Mouse (Mus musculus): Measurements from ENCODE around the gene Top1. TPM values are rescaled to one million over a fixed set of nuclear protein-coding genes. Genes with fewer than 3 reads are reported as not detected.
A peak's percentile ranks its signal among the peaks of the same experiment; 100 is the strongest.

Top1 gene
- total and polyA plus RNA-seq, 3 experiments: 89.8 to 312 (median 91.3) TPM

DNA sequence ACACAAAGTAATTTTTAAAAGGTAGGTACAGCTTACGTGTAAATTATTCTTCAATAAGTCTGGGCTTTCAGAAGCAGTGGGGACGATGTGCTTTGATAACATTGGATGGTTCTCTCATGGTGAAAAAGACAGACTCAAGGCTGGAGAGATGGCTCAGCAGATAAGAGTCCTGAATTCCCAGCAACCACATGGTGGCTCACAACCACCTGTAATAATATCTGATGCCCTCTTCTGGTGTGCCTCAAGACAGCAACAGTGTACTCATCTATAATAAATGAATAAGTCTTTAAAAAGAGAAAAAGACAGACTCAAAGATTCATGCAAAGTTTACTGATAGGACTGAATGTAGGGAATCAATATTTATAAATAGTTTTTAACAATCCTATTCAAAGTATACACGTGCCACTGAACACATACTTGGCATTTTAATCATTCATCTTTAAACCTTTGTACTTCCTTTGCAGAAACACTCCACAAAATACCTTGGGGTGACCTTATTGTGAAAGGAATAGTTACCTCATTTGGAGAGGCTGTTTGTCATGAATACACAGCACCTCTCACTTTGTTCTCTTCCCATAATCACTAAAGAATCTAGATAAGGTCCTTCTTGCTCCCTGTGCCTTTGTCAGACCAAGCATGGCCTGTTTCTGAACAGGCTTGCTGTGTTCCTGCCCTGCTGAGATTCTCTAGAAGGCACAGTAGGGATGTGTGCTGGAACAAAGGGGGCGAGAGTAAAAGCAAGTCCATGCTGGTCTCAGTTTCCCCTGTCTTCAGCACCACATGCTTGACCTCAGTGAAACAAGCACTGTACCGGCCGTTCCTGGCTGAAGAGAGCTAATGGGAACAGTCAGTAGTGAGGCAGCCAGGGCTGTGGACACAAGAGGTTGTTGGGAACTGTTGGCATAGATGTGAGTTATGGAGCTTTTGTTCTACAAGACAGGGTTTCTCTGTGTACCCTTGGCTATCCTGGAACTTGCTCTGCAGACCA is 80.5 kb downstream of the Top1 start:
- Histone ChIP-seq H3K4me1 (ENCODE audit: control insufficient read depth in 1 of 2, insufficient read depth in 2 of 2) (peaks cover 3 to 26% of the 10 kb centered on the region in 2 experiments; a peak in 3 of 4 replicates), H3K4me3 (replicated peaks in 1 of 3; ENCODE audit: low read depth in 2 of 3, low read length in 2 of 3, poor library complexity in 1 of 3) (no peak overlapping the region), H3K4me2 (ENCODE audit: insufficient read depth, low read depth, poor library complexity, severe bottlenecking) (no peak overlapping the region), H3K27me3 (replicated peaks) (peaks cover 2% of the 10 kb centered on the region), H3K27ac (ENCODE audit: insufficient read depth, low read depth) (no peak overlapping the region), H3K9me3 (replicated peaks; ENCODE audit: low read length) (no peaks in the 10 kb centered on the region), H3K36me3 (replicated peaks in 1 of 2; ENCODE audit: control insufficient read depth in 1 of 2, insufficient read depth in 1 of 2, low read length in 1 of 2) (peaks cover 27 to 42% of the 10 kb centered on the region in 2 experiments), H3K9ac (ENCODE audit: insufficient read depth, low read depth) (no peak overlapping the region), H3K79me2 (replicated peaks; ENCODE audit: control insufficient read depth, extremely low read depth, insufficient read depth, poor library complexity, severe bottlenecking) (no peaks in the 10 kb centered on the region)
- dilution Hi-C loops (cut with MboI; ENCODE audit: extremely low pct_ligation_motif_present, extremely low pct_unique_long_range_greater_than_20kb, low sequenced_read_pairs) (no loop called here), in situ Hi-C loops (cut with MboI; ENCODE audit: low pct_ligation_motif_present, low pct_unique_long_range_greater_than_20kb, low sequenced_read_pairs) (no loop called here)
- DNase-seq (ENCODE audit: extremely low read depth): no peak
- TF ChIP-seq CTCF (conservative IDR thresholded peaks at IDR 0.05 in 1 of 2, IDR thresholded peaks at IDR 0.05 in 1 of 2; ENCODE audit: low read depth in 2 of 2, low read length in 2 of 2) (peak in 1 of 2 experiments; percentile 49; a peak in 2 of 4 replicates), ZKSCAN1 (IDR thresholded peaks at IDR 0.05; ENCODE audit: borderline replicate concordance, low read depth, low read length) (no peak), POLR2AphosphoS2 (IDR thresholded peaks at IDR 0.05; ENCODE audit: low read depth, low read length) (peak; percentile 29; the same call in 1 of the 2 replicates), RCOR1 (conservative IDR thresholded peaks at IDR 0.05; ENCODE audit: low read depth, low read length) (no peak), SIN3A (IDR thresholded peaks at IDR 0.05; ENCODE audit: low read length) (no peak)

DNA sequence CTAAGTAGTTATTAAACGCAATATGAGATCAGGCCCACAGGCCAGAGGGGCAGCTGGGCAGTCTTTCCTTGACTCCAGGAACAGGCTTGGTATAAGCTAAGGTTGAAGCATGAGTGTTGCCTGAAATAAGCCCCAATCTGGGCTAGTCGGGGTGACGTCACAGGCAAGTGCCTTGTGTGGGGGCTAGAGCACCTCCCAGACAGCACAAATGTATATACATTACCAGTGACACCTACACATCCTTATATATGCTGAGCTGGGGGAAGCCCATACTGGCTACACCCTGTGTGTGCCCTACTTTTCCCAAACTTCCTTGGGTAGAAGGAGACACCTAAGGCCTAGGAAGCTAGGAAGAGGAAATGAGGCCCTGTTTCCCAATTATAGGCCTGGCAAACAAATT is 83.3 kb downstream of the Top1 start:
- no peak overlapping the region for H3K4me2 ChIP-seq (ENCODE audit: insufficient read depth, low read depth, poor library complexity, severe bottlenecking)
- in situ Hi-C loops (cut with MboI; ENCODE audit: low pct_ligation_motif_present, low pct_unique_long_range_greater_than_20kb, low sequenced_read_pairs) (no loop called here), dilution Hi-C loops (cut with MboI; ENCODE audit: extremely low pct_ligation_motif_present, extremely low pct_unique_long_range_greater_than_20kb, low sequenced_read_pairs) (no loop called here)
- DNase-seq (ENCODE audit: extremely low read depth): no peak
- peaks cover 7 to 46% of the 10 kb centered on the region in 2 experiments for H3K4me1 ChIP-seq (ENCODE audit: control insufficient read depth in 1 of 2, insufficient read depth in 2 of 2)
- peaks cover 10 to 24% of the 10 kb centered on the region in 2 experiments for H3K36me3 ChIP-seq (replicated peaks in 1 of 2; ENCODE audit: control insufficient read depth in 1 of 2, insufficient read depth in 1 of 2, low read length in 1 of 2)
- no peaks in the 10 kb centered on the region; the same call in 1 of the 2 replicates for H3K79me2 ChIP-seq (replicated peaks; ENCODE audit: control insufficient read depth, extremely low read depth, insufficient read depth, poor library complexity, severe bottlenecking)
- no peak overlapping the region for H3K4me3 ChIP-seq (replicated peaks in 1 of 3; ENCODE audit: low read depth in 2 of 3, low read length in 2 of 3, poor library complexity in 1 of 3)
- no peak for TF ChIP-seq JUND (conservative IDR thresholded peaks at IDR 0.05; ENCODE audit: low read depth, low read length)
- TF ChIP-seq CHD1 (IDR thresholded peaks at IDR 0.05; ENCODE audit: low read depth, low read length): no peak
- TF ChIP-seq NELFE (IDR thresholded peaks at IDR 0.05; ENCODE audit: low read depth, low read length): no peak
- no peak for TF ChIP-seq GABPA (IDR thresholded peaks at IDR 0.05; ENCODE audit: insufficient replicate concordance, low read depth, low read length)
- no peak for TF ChIP-seq TCF12 (IDR thresholded peaks at IDR 0.05; ENCODE audit: low read depth, low read length)
- TF ChIP-seq JUN (IDR thresholded peaks at IDR 0.05; ENCODE audit: insufficient read depth, low read depth, low read length): no peak
- no peak for TF ChIP-seq SIN3A (IDR thresholded peaks at IDR 0.05; ENCODE audit: low read length)
- no peak for TF ChIP-seq ELF1 (IDR thresholded peaks at IDR 0.05; ENCODE audit: low read depth, low read length)
- TF ChIP-seq PAX5 (IDR thresholded peaks at IDR 0.05; ENCODE audit: low read length): no peak
- TF ChIP-seq ZMIZ1 (IDR thresholded peaks at IDR 0.05; ENCODE audit: low read depth, low read length): no peak
- TF ChIP-seq IRF4 (IDR thresholded peaks at IDR 0.05; ENCODE audit: low read depth, low read length): no peak
- TF ChIP-seq ETS1 (conservative IDR thresholded peaks at IDR 0.05; ENCODE audit: low read depth, low read length): no peak
- no peak for TF ChIP-seq RAD21 (IDR thresholded peaks at IDR 0.05; ENCODE audit: low read depth, low read length)
- H3K27ac ChIP-seq (ENCODE audit: insufficient read depth, low read depth): no peak overlapping the region
- peaks cover 2% of the 10 kb centered on the region for H3K27me3 ChIP-seq (replicated peaks)
- no peak overlapping the region for H3K9ac ChIP-seq (ENCODE audit: insufficient read depth, low read depth)
- H3K9me3 ChIP-seq (replicated peaks; ENCODE audit: low read length): no peaks in the 10 kb centered on the region

All from CH12.LX (cell line).